Mouse (Mus musculus) midbrain, embryonic 16.5 days (tissue): ENCODE measurements around the gene Atp8a1. TPM values are rescaled to one million over a fixed set of nuclear protein-coding genes. Genes with fewer than 3 reads are reported as not detected.

Experiments
- ATAC-seq: fragments of 200-750 bp; cut with Nextera tagmentation; 2 replicates; pipeline ENCODE4 v1.8.0; 2017; ENCODE audit warnings: moderate TSS enrichment
- H3K27ac ChIP-seq: fragments of 300-500 bp; sonication (generic); 2 replicates; pipeline ENCODE4 v1.5.1; 2014; ENCODE audit warnings: mild to moderate bottlenecking, low read length, mixed read lengths
- H3K27me3 ChIP-seq: fragments of 300-500 bp; sonication (generic); 2 replicates; pipeline ENCODE4 v1.6.1; 2014; ENCODE audit warnings: low read depth, low read length, mixed read lengths; ENCODE audit not compliant: control insufficient read depth, insufficient read depth
- H3K36me3 ChIP-seq: fragments of 300-500 bp; sonication (generic); 2 replicates; pipeline ENCODE4 v1.6.1; 2014; ENCODE audit warnings: mild to moderate bottlenecking, low read length, moderate library complexity, mixed read lengths; ENCODE audit not compliant: control insufficient read depth, insufficient read depth
- H3K4me1 ChIP-seq: fragments of 300-500 bp; sonication (generic); 2 replicates; pipeline ENCODE4 v1.6.1; 2014; ENCODE audit warnings: mild to moderate bottlenecking, low read length, mixed read lengths; ENCODE audit not compliant: control insufficient read depth, insufficient read depth
- H3K4me2 ChIP-seq: fragments of 300-500 bp; sonication (generic); 2 replicates; pipeline ENCODE4 v1.6.1; 2014; ENCODE audit warnings: mild to moderate bottlenecking, low read length, mixed read lengths
- H3K4me3 ChIP-seq: fragments of 300-500 bp; sonication (generic); 2 replicates; pipeline ENCODE4 v1.5.1; 2014; ENCODE audit warnings: low read depth, mild to moderate bottlenecking, low read length, moderate library complexity, mixed read lengths
- H3K9ac ChIP-seq: fragments of 300-500 bp; sonication (generic); 2 replicates; pipeline ENCODE4 v1.6.1; 2014; ENCODE audit warnings: low read depth, low read length, mixed read lengths
- H3K9me3 ChIP-seq: fragments of 300-500 bp; sonication (generic); replicated peaks from 2 replicates; pipeline ENCODE4 v1.6.1; 2014; ENCODE audit warnings: mild to moderate bottlenecking, low read length, mixed read lengths; ENCODE audit not compliant: control insufficient read depth, poor library complexity, severe bottlenecking
- WGBS: fragments of 180-500 bp; shearing (Covaris S2); extraction: QIAGEN DNeasy Blood & Tissue Kit; methylation state at CpG from one replicate; pipeline ENCODE4 v1.1.7; 2014; 5-methylcytosine and 5-hydroxymethylcytosine counted together
- polyA plus RNA-seq: library from polyadenylated mRNA; unstranded; fragments of >200 nt; fragmentation: Nextera tagmentation; extraction: Ambion mirVana; gene quantifications from 2 replicates; pipeline ENCODE4 v1.2.1, GENCODE M21; 2015

Atp8a1 gene
- polyA plus RNA-seq, 1 experiment from 2014 or later: 53.6 TPM

GRCm38 (mm10) chr5:67599935-67600334 lies 247.3 kb downstream of the Atp8a1 start:
- Histone ChIP-seq H3K4me1 (no peaks in the 10 kb centered on the region), H3K27me3 (peaks cover 30% of the 10 kb centered on the region)

DNA sequence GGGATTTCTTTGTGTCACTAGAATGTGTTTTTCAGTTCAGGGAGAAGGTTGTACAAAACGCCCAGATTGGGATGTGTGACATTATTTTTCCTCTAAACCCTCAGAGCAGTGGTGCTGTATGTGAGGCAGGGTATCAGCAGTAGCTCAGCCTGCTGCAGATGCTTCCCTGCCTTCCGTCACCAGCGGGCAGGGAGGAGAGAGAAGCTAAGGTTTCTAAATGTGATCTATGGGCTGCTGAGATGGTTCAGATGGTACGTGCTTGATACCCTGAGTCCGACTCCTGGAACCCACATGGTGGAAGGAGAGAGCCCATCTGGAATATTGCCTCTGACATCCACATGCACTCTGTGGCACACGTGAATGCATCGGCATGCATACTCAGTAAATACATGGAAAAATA lies 251.6 kb downstream of the Atp8a1 start:
- no peaks in the 10 kb centered on the region for H3K9me3 ChIP-seq
- H3K4me2 ChIP-seq: no peak overlapping the region
- no peak overlapping the region for H3K9ac ChIP-seq
- H3K4me1 ChIP-seq: no peaks in the 10 kb centered on the region
- H3K27ac ChIP-seq: no peak overlapping the region
- no peaks in the 10 kb centered on the region for H3K36me3 ChIP-seq
- H3K4me3 ChIP-seq: no peak overlapping the region
- H3K27me3 ChIP-seq: peaks cover 4% of the 10 kb centered on the region
- ATAC-seq: no peak
- 84% methylated on average over 7 of the region's 7 CpGs for WGBS

More at GRCm38 (mm10) chr5:67599935-67600334, 247.3 kb downstream of the Atp8a1 start:
- H3K9ac ChIP-seq: no peak overlapping the region
- no peak overlapping the region for H3K4me2 ChIP-seq
- H3K4me3 ChIP-seq: no peak overlapping the region
- H3K27ac ChIP-seq: no peak overlapping the region
- no peak for ATAC-seq
- no peaks in the 10 kb centered on the region for H3K9me3 ChIP-seq
- whole genome bisulfite sequencing: 79% methylated on average over 9 of the region's 9 CpGs
- no peaks in the 10 kb centered on the region for H3K36me3 ChIP-seq

GRCm38 (mm10) chr5:67595070-67595469 lies 252.2 kb downstream of the Atp8a1 start:
- H3K27me3 ChIP-seq: 0 out of 2 replicates have a peak, but pooled peaks cover 3% of the 10 kb centered on the region
- H3K4me2 ChIP-seq: no peak overlapping the region
- H3K4me3 ChIP-seq: no peak overlapping the region
- H3K9ac ChIP-seq: no peak overlapping the region
- H3K9me3 ChIP-seq: no peaks in the 10 kb centered on the region
- WGBS: 87% methylated on average over 1 of the region's 1 CpGs
- H3K27ac ChIP-seq: no peak overlapping the region
- ATAC-seq: no peak
- H3K4me1 ChIP-seq: no peaks in the 10 kb centered on the region
- no peaks in the 10 kb centered on the region for H3K36me3 ChIP-seq

GRCm38 (mm10) chr5:67579725-67580633 lies 267.3 kb downstream of the Atp8a1 start:
- Histone ChIP-seq H3K4me2 (no peak overlapping the region), H3K27ac (no peak overlapping the region), H3K4me1 (no peaks in the 10 kb centered on the region), H3K27me3 (no peaks in the 10 kb centered on the region), H3K36me3 (no peaks in the 10 kb centered on the region), H3K4me3 (no peak overlapping the region), H3K9me3 (no peaks in the 10 kb centered on the region), H3K9ac (no peak overlapping the region)
- WGBS: 58% methylated on average over 6 of the region's 6 CpGs
- ATAC-seq: no peak

DNA sequence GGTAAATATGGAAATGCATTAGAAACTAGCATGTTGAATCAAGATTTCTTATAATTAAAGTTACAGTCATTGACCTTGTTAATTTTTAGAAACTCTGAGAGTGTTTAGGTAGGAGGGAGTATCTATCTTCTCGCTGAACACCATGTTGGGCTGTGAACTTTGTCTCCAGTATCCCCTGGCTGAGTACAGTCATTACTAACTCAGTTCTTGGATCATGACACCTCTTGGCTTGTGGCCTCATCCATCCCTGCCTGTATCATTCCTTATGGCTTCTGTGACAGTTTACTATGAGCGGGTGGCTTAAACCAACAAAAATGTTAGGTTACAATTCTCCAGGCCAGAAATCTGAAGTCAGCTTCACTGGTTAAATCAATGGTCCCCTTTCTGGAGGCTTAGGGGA lies 271.5 kb downstream of the Atp8a1 start:
- Histone ChIP-seq H3K27ac (no peak overlapping the region), H3K4me2 (no peak overlapping the region), H3K27me3 (no peaks in the 10 kb centered on the region), H3K4me3 (no peak overlapping the region), H3K9ac (no peak overlapping the region), H3K4me1 (no peaks in the 10 kb centered on the region), H3K9me3 (no peaks in the 10 kb centered on the region), H3K36me3 (no peaks in the 10 kb centered on the region)
- WGBS: 96% methylated on average over 2 of the region's 2 CpGs
- ATAC-seq: no peak

GRCm38 (mm10) chr5:67574039-67574438 lies 273.2 kb downstream of the Atp8a1 start:
- no peaks in the 10 kb centered on the region for H3K4me1 ChIP-seq
- no peak overlapping the region for H3K9ac ChIP-seq
- no peaks in the 10 kb centered on the region for H3K36me3 ChIP-seq
- no peaks in the 10 kb centered on the region for H3K27me3 ChIP-seq
- ATAC-seq: no peak
- 74% methylated on average over 9 of the region's 9 CpGs for WGBS
- H3K4me3 ChIP-seq: no peak overlapping the region
- no peaks in the 10 kb centered on the region for H3K9me3 ChIP-seq
- H3K27ac ChIP-seq: no peak overlapping the region
- H3K4me2 ChIP-seq: no peak overlapping the region

- Histone ChIP-seq H3K9ac (no peak overlapping the region), H3K27me3 (no peaks in the 10 kb centered on the region), H3K9me3 (no peaks in the 10 kb centered on the region), H3K27ac (no peak overlapping the region), H3K4me2 (no peak overlapping the region), H3K36me3 (no peaks in the 10 kb centered on the region), H3K4me3 (no peak overlapping the region), H3K4me1 (no peaks in the 10 kb centered on the region)
- 76% methylated on average over 6 of the region's 6 CpGs for WGBS
- ATAC-seq: no peak
Observed at GRCm38 (mm10) chr5:67572552-67573155, 274.6 kb downstream of the Atp8a1 start.
